Mouse (Mus musculus) C2C12 (cell line): ENCODE results near the gene Kat6b.

Experiments used
- CEBPB ChIP-seq: IDR thresholded peaks from one replicate; pipeline ENCODE4 v1.6.1; 2011; ENCODE audit warnings: low read depth, mild to moderate bottlenecking, control low read depth, moderate library complexity
- CTCF ChIP-seq: IDR thresholded peaks from one replicate; pipeline ENCODE4 v1.5.1; 2011; ENCODE audit not compliant: control insufficient read depth, insufficient read depth, insufficient read length
- MAX ChIP-seq: IDR thresholded peaks from one replicate; pipeline ENCODE4 v1.6.1; 2011; ENCODE audit warnings: mild to moderate bottlenecking, control low read depth
- MYOG ChIP-seq: IDR thresholded peaks from one replicate; pipeline ENCODE4 v1.6.1; 2011; ENCODE audit not compliant: control insufficient read depth, insufficient read length; ENCODE audit errors: extremely low read depth
- USF1 ChIP-seq: IDR thresholded peaks from one replicate; pipeline ENCODE4 v1.6.1; 2011; ENCODE audit warnings: low read depth, mild to moderate bottlenecking, control low read depth, moderate library complexity

DNA sequence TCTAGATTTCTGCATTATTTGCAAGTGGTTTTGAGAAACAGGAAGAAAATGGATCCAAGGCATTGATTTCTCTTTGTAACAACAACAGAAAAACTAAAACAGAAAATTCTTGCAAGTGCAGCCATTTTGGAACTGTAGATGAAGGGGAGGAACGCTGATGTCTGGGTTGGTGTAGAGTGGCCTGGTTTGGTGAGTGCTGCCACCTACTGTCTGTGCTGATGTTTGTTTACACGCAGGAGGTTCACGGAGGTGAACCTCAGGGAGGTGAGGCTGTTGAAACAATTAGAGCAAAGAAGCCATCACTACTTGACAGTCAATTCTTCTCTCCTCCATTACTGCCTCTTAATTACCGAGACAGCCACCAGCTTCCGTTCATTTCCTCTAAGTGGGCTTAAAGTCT is 178.4 kb downstream of the Kat6b start:
- TF ChIP-seq CTCF (peak; percentile 80), MAX (no peak), MYOG (no peak), USF1 (no peak), CEBPB (no peak)
